In the genomic region with DNA sequence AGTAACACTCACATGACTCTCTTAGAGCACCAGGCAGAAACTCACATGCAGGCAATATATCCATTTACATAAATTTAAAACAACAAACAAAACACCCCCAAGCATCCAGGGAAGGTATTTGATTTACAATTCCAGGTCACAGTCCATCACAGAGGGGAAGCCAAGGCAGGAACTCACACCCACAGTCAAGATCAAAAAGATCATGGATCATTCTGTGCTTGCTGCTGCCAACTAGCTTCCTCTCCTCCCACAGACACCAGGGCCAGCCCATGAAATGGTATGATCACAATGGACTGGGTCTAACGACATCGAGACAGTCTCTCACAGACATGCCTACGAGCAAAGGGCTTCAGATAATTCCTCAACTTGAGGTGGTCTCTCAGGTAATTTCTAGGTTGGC, we compare ENCODE assay signal across 15 mouse cellular contexts.
"Had no signal": no experiment of that assay in that cellular context is flagged by ENCODE, and none has a peak within 500 bp of the region (broad histone marks: within the 10 kb centered on the region; RNA-seq: fewer than 3 reads in every experiment).

No protein-coding gene starts in this region.

- H3K4me1 ChIP-seq: megakaryocyte, embryonic 14.5 days; neural tube, embryonic 13.5 days had no signal

- H3K27me3 ChIP-seq: intestine, embryonic 15.5 days; limb, embryonic 15.5 days; neural tube, embryonic 13.5 days had no signal

- H3K9me3 ChIP-seq: intestine, embryonic 15.5 days; limb, embryonic 15.5 days; liver, embryonic 12.5 days; megakaryocyte, embryonic 14.5 days; neural tube, embryonic 13.5 days had no signal

- H3K9ac ChIP-seq: hindbrain, embryonic 14.5 days; intestine, embryonic 15.5 days; limb, embryonic 15.5 days; liver, embryonic 12.5 days; neural tube, embryonic 13.5 days had no signal

- H3K27ac ChIP-seq: hindbrain, embryonic 14.5 days; intestine, embryonic 15.5 days; left cerebral cortex, adult 2 months; limb, embryonic 15.5 days; liver, embryonic 12.5 days; macrophage; neural tube, embryonic 13.5 days had no signal

- H3K4me2 ChIP-seq: hindbrain, embryonic 14.5 days; intestine, embryonic 15.5 days; limb, embryonic 15.5 days; liver, embryonic 12.5 days; midbrain, embryonic 11.5 days; neural tube, embryonic 13.5 days had no signal

- DNase-seq: retina, postnatal 1 day; right cerebral cortex, postnatal 4 days; spleen, adult 18-20 months; thymus, adult 18-20 months; thymus, postnatal 14 days had no signal

- H3K36me3 ChIP-seq: intestine, embryonic 15.5 days; limb, embryonic 15.5 days; liver, embryonic 12.5 days; neural tube, embryonic 13.5 days had no signal

- H3K4me3 ChIP-seq: intestine, embryonic 15.5 days; left cerebral cortex, adult 2 months; limb, embryonic 15.5 days; liver, embryonic 12.5 days; megakaryocyte, embryonic 14.5 days; neural tube, embryonic 13.5 days had no signal

- ATAC-seq: intestine, embryonic 15.5 days; liver, embryonic 12.5 days; midbrain, embryonic 16.5 days had no signal
